Mouse (Mus musculus) inflammation-experienced regulatory T-cells, adult 6 months (primary cell): ENCODE measurements around the gene Slc24a3. TPM values are rescaled to one million over a fixed set of nuclear protein-coding genes. Genes with fewer than 3 reads are reported as not detected.

Source experiments
- ATAC-seq: one replicate; pipeline ENCODE4 v1.8.0; 2017
- polyA plus RNA-seq, 3 experiments: library from polyadenylated mRNA; unstranded; fragments of 100-300 nt; shearing (Covaris generic); gene quantifications; one replicate each; pipeline ENCODE4 v1.2.1; 2017

Gene Slc24a3
- polyA plus RNA-seq, 3 experiments from 2014 or later: 1.1 to 1.7 (median 1.2) TPM

DNA sequence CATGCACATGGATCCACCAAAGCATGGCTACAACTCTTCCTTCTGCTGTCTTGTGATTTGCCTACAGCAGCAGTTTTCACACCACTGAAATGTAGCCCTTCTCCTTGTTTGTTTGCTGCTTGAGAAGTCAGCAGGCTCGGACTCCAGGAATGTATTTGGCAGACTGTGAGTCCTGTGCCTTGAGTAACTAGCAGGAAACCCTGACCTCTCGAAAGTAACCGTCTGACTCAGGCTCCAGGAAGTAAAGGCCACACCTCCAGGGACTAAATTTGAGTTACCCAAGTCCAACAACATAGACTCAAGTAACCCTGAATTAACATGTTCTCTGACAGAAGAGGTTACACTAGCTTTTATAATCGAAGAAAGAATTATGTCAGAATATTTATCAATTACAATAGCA lies 203.2 kb downstream of the Slc24a3 start:
- ATAC-seq: no peak

DNA sequence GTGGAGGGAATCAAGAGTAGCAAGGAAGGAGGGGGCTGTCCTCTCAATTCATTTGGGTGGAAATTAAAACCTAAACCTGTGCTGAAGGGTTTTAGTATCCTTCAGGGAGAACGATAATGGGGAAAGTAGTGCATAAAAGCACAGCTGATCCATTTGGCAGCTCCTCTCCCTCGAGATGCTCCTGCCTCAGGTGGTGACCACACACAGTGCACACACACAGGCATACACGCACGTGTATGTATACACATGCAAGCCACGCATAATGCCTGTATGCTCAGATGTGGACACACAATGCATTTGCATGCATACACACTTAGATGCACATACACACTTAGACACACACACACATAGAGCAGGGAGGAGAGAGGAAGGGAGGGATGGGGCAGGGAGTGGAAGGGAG lies 206.2 kb downstream of the Slc24a3 start:
- ATAC-seq: no peak

- no peak for ATAC-seq
Observed at GRCm38 (mm10) chr2:145382908-145383770, 215.6 kb downstream of the Slc24a3 start.

GRCm38 (mm10) chr2:145384221-145384620 lies 216.7 kb downstream of the Slc24a3 start:
- no peak for ATAC-seq

- ATAC-seq: no peak
Observed at GRCm38 (mm10) chr2:145385220-145385619, 217.7 kb downstream of the Slc24a3 start.

DNA sequence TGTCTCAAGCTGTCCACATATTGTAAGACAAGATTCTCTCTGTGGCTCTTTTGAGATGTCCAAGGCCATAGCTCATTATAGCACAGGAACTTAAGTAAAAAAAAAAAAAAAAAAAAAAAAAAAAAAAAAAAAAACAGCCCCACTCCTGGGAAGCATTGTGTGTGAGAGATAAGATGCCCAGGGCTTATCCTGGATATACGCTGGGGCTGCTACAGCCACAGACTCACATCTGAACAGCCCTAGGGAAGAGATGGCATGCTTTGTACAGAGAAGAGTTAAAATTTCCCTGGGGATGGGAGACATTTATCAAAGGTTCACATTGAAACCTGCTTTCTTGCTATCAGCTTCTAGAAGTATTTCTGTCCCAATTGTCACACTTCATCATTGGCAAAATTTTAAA lies 218.2 kb downstream of the Slc24a3 start:
- ATAC-seq: no peak

DNA sequence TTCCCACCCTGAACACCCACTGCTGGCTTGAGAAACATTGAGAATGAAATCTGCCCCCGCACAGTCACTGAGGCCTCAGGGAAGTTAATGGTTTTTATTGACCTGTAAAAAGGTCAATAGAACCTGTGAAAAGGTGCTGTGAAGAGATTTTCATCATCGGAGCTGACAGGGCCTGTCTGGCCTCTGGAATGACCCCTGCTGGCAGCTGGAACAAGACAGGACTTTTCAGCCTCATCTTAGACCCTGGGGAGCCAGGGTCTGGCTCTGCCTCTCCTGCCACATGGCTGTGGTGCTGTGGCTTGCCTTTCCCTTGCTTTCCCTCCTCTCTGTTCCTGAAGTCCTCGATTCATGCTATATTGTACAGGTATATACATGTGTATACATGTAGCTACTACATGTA lies 228.2 kb downstream of the Slc24a3 start:
- ATAC-seq: no peak

- no peak for ATAC-seq
Observed at GRCm38 (mm10) chr2:145396579-145396978, 229.0 kb downstream of the Slc24a3 start.

GRCm38 (mm10) chr2:145397456-145398206 lies 230.1 kb downstream of the Slc24a3 start:
- ATAC-seq: no peak

- no peak for ATAC-seq
Observed at GRCm38 (mm10) chr2:145401240-145401805, 233.8 kb downstream of the Slc24a3 start.

- ATAC-seq: no peak
Observed at GRCm38 (mm10) chr2:145401996-145402395, 234.4 kb downstream of the Slc24a3 start.

GRCm38 (mm10) chr2:145404818-145405531 lies 237.4 kb downstream of the Slc24a3 start:
- no peak for ATAC-seq

- no peak for ATAC-seq
Observed at GRCm38 (mm10) chr2:145405746-145406145, 238.2 kb downstream of the Slc24a3 start.

DNA sequence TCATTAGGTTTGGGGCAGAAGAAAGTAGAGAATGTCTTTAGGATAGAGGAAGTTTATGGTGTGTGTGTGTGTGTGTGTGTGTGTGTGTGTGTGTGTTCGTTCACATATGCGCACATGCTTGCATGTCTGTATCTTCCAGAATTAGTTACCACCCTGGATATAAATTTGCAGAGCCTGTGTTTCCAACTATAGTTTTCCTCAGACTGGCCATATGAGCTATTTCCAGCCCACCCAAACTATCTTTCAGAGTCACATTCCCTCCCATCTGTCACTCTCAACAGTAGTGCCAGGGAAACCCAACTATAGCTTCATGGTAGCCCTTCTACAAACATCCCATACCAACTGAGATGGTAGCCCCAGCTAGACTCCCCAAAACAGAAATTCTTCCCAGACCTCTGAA lies 250.2 kb downstream of the Slc24a3 start:
- ATAC-seq: no peak

DNA sequence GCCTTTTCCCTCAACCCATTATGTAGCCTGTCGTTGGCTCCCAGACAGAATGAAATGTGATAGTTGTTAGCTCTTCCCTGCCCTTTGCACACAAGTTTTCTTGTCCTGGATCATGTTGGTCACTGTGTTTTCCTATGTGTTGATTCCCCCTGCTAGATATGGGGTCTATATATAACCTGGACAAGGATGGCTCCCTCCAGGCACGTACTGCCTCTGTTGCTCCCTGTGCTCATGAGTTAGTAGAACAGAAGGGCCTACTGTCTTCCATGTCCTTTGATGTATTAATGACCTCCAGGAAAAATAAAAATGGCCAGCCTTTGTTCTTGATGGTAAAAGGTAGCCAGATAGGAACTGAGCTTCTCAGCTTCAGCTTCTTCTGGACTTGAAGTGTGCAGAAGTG lies 251.5 kb downstream of the Slc24a3 start:
- ATAC-seq: no peak

- no peak for ATAC-seq
Observed at GRCm38 (mm10) chr2:145420967-145421888, 253.7 kb downstream of the Slc24a3 start.

- no peak for ATAC-seq
Observed at GRCm38 (mm10) chr2:145421889-145422212, 254.3 kb downstream of the Slc24a3 start.

DNA sequence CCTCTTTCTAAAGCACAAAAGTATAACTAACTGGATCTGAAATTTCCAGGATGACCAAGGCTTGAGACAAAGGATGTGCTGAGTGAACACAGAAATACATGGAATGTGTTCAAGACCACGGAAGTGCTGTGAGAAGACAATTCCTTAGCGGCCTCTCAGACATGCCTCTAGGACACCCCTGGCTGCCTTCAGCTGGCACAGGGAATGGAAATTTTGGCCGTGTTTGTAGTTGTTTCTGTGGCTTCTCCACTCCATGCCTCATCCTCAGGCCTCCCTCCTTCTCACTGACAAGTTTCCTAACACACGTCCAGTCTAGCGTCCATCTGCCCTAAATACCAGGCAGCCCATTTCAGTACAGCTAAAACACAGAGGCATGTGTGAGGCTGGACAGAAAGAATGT lies 262.4 kb downstream of the Slc24a3 start:
- ATAC-seq: no peak

- no peak for ATAC-seq
Observed at GRCm38 (mm10) chr2:145434068-145434467, 266.5 kb downstream of the Slc24a3 start.

- ATAC-seq: no peak
Observed at GRCm38 (mm10) chr2:145438336-145438735, 270.8 kb downstream of the Slc24a3 start.

DNA sequence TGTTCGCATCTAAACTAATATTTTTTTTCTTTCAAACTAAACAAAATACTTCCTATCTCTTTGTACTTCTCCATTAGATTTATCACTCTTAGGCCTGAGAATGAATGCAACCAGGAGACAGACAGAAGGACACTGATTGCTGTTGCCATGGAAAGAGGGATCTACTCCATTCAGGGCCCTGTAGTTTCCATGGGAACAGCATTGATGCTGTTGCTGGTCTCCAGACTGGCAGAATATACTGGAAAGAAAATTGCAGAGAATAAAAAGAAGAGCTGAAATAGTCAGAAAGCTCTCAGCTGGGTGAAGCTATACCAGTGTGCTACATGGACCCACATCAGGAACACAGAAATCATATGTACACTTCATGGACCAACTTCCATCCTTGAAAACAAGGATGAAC lies 272.2 kb downstream of the Slc24a3 start:
- ATAC-seq: no peak
